Mouse (Mus musculus): ENCODE measurements around the gene Cmss1.
"Not testable (repeated sequence)": the region's sequence is repeated elsewhere in the genome, so short reads cannot be mapped to it uniquely, and the experiment has no call there.

The Cmss1 gene

DNA sequence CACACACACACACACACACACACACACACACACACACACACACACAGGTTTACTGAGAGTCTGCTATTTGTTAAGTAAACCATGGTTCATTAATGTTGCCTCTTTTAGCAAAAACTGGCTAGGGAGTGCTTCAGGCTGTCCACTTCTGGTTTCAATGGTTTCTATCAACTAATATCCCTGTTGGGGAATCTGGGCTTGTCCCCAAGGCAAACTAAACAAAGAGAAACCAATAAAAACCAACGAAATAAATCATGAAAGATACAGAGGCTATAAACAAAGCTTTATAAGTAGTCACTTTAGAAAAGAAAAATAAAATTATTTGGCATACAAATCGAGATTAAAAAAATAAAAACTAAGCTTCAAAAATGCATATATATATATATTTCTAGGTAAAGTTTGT is 214.2 kb downstream of the Cmss1 start:
- no peak for DNase-seq (ENCODE audit: low read depth, low spot score)

DNA sequence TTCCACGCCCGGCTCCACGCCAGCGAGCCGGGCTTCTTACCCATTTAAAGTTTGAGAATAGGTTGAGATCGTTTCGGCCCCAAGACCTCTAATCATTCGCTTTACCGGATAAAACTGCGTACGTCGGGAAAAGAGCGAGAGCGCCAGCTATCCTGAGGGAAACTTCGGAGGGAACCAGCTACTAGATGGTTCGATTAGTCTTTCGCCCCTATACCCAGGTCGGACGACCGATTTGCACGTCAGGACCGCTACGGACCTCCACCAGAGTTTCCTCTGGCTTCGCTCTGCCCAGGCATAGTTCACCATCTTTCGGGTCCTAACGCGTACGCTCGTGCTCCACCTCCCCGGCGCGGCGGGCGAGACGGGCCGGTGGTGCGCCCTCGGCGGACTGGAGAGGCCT is 215.5 kb downstream of the Cmss1 start:
- not testable (repeated sequence) for DNase-seq (ENCODE audit: low read depth, low spot score)

DNA sequence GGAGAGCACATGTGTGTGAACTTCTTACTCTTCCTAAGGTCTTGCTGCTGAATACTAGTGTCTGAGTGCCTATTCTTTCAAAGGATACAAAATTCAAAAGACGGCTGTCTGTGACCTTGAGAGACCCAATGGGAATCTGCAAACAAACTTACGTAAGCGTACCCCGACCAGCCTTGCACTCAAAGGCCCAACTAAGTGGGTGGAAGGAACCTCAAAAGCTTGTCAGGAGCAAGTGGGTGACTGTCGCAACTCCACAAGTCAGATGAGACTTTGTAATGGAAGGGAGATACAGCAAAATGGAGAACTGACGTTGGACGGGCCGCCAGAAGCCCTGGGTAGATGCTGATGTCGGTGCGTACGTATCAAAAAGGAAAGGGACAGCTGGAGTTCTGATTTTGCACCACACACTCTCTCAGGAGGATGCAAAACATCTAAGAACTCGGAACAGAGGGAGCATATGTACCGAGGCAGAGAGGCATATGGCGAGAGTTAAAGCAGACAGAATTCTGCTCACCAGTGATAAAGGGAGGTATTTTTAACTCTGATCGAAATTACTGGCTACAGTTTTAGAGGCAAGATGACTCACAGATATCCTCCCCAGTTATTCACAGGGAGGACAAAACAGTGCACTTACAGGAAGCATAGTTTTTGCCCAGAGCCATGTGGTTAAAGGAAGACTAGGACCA is 217.0 kb downstream of the Cmss1 start:
- DNase-seq (ENCODE audit: low read depth, low spot score), result no peak

DNA sequence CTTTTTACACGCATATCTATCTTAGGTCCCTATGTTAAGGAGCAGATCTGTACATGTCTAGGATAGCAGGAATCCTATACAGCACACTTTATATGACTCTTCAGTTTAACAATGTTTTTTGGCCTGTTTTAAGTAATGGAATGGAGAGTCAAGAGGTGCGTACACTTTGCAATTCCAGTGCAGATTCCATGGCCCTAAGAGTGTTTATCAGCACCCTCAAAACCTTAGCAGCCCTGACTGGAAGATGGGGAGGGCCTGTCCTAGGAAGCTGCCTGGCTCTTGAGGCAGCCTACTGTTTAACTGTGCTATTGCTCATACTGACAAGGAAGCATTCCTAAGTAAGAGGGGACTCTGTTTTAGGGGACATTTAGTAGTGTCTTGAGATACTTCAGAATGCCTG is 222.4 kb downstream of the Cmss1 start:
- no peak for DNase-seq (ENCODE audit: low read depth, low spot score)

DNA sequence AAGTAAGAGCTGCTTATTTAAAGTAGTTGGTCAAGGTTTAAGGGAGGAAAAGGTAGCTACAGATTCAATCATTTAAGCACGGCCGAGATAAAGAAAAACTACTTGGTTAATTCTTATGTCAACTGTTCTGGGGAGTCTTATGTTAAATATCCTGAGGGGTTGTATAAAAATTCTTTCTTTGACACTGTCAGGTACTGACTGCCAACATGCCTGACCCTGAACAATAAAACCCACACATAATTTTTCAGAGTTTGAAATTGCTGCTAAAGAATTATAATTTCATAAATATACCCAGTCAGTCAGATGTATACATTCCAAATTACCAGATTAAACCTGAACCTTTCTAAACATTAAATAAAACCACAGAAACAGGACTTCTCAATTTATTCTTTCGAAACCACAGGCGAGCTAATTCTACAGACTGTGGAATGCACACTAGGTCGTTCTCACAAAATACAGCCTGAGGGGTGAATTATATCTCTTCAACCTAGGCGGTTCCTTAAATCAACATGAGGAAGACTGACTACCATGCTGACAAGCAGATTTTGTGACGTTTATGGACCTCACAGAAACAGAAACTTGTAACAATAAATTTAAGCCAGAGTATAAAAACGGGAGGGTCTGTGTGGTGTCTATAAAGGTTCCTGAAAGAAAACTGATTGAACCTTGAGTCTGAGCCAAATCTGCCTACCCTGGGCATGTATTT is 223.2 kb downstream of the Cmss1 start:
- no peak for DNase-seq (ENCODE audit: low read depth, low spot score)

DNA sequence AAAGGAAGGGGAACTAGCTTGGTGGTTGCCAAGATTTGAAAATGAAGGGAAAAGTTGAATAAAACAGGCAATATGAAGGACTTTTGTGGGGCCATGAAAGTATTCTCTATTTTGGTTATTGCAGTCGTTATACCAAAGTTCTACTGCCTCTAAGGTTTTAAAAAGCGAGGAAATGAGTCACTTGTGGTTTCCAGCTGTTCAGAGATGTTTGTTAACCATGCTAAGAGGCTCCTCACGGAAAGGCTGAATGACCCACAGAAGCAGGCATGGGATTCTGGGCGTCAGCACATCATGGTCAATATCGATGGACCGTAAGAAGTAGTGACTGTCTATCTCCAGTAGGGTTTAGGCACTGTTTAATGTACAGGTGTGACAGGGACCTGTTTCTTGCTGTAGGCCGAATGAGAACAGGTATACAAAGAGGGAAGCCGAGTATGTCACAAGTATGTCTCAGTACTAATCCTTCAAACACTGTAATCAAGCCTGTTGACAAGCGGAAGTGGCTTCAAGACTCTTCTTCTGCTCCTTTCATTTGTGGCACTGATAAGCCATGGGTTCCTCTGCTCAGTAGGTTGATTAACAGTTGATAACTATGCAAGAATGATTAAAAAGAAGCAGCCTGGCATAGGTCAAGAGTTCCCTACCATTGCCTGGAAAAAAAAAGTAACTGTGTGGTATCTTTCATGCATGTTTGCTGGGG is 227.9 kb downstream of the Cmss1 start:
- no peak for DNase-seq (ENCODE audit: low read depth, low spot score)

DNA sequence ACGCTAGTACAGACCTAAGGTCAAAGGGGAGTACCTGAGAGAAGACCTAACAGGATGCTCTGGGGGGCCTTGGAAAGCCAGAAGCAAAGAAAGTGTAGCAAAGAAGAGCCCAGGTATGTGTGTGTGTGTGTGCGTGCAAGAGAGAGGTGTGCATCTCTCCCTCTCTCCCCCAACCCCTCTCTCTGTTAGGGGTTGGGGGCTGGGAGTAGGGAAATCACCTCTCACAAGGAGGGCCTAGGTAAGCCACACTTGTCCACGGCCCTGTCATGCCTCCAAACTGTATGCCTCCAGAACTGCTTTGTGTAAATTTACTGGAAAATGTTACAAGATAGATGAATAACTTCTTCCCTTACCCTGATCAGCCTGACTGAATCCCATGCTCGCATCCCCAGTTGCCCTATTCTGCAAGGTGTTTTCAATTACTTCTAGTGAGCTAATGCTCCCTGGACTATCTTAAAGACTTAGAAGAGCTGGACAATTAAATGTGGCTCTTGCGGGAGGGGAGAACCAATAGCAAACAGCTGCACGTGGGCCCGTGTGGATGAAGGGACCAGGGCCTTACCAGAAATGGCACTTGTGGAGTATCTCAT is 231.3 kb downstream of the Cmss1 start:
- DNase-seq (ENCODE audit: low read depth, low spot score), result no peak

DNA sequence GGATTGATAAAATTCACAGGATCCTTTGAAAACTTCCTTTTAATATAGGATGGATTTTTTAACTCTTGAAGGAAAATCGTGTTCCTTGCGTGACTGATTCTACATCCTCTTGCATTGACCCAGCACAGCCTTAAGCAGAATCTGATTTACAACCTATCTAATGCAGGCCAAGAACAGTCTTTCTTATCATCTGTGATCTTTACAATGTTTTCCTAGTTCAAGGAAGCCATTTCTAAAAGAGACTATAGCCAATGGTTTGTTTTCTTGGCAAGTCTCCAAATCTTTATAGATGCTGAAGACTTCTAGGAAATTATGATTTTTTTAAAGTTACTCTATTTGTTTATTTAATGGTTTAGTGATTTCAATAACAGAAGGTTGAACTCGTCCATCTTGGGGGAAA is 234.5 kb downstream of the Cmss1 start:
- no peak for DNase-seq (ENCODE audit: low read depth, low spot score)

DNA sequence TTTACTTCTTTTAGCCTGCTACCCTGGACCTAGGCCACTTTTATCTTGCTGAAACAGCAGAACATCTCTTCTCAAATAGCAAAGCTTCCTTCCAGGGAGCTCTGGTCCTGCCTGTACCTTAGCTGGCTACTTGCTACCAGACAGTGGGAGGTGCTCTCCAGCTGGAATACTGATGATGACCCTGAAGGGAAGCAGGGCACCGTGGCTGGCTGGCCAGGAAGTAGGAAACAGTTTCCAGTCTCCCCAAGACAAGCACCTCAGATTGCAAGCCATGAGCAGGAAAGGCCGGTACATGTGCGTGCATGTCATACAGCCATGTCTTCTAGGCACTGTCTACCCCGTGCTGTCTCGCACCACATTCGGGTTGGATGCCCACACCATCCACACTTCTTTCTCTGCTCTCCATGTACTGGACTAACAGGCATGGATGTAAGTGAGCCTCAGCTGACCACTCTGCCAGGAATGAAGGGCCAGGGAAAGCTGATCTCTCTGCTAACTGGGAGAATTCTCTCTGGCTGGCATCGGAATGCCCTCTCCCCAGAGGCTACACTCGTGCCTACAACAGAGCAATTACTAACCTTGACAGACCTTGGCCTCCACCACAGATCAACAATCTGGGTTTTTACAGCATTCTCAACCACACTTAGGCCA is 236.7 kb downstream of the Cmss1 start:
- no peak for DNase-seq (ENCODE audit: low read depth, low spot score)

DNA sequence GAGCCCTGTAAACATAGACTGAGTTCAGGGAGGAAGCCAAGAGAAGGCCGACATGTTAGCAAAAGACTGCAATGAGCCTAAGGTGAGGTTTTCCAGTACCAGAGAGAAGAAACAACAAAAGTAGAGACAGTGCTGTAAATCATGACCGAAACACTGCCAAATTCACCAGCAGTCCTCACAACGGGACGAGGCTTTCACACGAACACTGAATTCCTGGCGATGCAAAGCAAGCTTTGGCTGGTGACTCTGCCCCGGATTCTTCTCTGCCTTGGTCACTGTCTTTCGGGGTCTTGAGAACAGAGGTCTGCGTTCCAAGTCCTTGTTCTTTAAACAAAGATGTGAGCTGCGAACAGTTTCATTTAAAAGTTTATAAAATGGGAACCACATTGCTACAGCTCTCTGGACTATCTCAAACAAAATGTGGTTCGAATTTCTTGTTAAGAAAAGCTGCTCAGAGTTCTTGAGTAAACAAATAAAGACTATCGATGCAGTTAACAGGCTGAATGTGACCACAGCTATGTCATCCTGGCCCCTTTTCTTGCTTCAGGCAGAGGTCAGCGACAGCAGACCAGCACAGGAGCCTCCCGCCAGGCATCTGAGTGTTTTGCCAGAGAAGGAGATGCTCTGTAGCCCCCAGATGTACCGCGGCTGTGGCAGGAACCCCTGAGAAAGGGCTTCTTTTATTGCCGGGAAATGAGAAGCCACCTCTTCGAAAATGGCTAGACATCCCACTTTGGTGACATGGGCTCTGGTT is 239.5 kb downstream of the Cmss1 start:
- peak; percentile 52 for DNase-seq (ENCODE audit: low read depth, low spot score)

DNA sequence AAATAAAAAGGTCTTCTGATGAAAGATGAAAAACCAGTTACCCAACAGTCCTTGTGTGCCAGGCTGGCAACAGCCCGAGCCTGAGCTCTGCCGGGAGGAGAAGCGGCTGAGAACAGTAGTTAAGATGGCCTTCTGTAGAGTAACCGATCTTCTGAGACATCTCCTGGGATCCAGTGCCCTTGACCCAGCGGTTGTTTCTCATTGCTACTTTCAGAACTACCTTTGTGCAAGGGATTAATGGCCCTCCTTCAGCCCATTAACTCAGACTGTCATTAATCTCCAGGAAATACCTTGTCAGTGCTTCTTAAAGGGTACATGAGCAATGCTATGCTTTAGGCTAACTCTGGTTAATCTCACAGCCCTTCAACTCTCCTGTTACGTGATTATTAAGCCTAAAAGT is 240.5 kb downstream of the Cmss1 start:
- peak; percentile 84 for DNase-seq (ENCODE audit: low read depth, low spot score)

DNA sequence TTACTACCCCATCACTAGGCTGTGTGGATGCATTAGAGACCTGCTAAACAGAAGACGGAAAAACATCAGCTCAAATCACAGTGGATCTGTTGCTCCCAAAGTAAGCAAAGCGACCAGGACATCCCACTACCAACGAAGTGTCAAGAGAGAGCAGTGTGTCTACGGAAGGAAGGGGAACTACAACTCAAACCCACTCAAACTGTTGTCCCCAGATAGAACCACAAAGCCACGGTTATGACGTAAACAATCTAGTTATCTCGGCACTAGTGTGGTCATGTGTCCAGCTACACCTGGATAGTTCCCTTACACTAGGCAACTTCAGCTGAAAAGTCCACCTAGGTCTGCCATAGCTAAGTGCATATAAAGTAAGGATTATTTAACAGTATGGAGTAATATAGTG is 242.2 kb downstream of the Cmss1 start:
- no peak for DNase-seq (ENCODE audit: low read depth, low spot score)

DNA sequence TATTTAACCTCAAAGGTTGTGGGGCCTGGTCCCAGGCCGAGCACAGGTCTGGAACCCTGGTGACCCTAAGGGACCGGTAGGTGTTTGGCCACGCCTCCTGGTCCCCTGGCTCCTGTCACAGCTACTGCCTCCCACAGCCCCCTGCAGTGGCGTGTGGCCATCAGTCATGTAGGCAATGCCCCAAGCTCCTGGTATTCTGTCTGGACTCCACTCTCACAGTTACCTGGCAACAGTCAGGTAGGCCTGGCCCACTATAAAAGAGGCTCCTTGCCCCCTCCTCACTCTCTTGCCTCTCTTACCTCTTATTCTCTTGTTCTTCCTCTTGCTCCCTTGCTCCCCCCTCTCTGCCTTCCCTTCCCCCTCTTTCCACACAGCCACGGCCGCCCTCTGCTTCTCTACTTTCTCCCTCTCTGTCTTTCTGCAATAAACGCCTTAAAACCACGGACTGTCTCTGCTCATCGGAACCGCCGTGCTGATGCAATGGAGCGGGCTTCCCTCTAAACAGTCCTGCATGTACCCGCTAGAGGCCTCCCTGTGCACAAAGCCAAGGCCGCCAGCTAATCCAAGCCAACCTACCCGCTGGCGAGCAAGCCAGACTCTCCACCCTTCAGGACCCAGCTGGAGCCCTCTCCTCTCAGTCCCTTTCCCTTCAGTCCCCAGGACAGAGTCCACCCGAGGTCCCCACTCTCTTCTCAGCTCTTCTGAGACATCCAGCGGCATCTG is 243.8 kb downstream of the Cmss1 start:
- DNase-seq (ENCODE audit: low read depth, low spot score), result no peak

DNA sequence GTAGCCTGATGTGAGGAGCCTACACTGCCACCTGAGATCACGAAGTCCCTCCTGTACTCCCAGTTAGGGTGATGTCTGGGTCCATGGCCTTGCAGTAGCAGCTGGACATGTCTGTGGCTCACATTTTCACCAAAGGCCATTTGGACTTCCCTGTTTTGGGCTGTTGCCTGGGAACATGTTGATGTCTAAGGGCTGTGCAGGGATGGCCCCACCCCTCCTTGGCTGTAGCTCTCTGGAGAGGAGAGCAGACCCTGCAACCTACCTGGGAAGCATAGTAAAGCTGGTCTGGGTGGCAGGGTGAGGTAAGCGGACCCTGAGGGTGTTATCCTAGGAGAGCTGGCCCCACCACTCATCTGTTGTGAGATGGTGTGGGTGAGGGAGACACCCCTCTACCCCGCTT is 245.9 kb downstream of the Cmss1 start:
- no peak for DNase-seq (ENCODE audit: low read depth, low spot score)

DNA sequence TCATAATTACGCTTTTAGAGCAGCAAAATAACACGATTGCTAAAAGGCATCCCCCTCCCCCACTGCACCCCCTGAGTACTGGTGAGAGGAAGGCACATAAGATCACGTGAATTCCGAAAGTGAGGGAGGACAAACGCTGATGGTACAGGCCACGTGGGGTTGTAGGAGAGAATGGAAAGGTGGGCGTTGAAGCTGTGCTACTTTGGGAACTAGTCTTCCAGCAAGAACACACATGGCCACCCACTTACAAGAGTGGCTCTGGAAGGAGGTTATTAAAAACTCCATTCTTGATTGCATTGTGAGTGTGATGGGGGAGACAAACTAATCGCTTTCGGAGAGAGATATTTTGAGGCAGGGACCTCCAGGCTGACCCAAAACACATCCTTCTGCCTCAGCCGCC is 247.4 kb downstream of the Cmss1 start:
- DNase-seq (ENCODE audit: low read depth, low spot score), result no peak

DNA sequence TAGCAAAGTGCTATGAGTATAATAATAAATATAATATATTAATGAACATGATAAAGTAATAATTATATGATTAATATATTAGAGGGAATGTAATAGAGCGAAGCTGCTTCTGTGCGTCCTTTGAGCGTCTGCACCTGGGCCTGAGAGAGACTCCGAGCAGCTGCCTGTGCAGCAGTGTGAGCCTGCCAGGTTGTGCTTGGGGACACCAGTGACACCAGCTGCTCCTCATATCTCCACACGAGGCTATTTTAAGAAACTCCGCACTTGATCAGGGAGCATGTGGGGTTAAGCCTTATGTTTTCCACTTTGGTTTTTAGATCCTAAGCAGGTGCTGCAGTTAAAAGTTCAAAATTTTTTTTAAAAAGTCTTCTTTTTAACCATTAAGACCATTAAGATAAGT is 249.7 kb downstream of the Cmss1 start:
- no peak for DNase-seq (ENCODE audit: low read depth, low spot score)

DNA sequence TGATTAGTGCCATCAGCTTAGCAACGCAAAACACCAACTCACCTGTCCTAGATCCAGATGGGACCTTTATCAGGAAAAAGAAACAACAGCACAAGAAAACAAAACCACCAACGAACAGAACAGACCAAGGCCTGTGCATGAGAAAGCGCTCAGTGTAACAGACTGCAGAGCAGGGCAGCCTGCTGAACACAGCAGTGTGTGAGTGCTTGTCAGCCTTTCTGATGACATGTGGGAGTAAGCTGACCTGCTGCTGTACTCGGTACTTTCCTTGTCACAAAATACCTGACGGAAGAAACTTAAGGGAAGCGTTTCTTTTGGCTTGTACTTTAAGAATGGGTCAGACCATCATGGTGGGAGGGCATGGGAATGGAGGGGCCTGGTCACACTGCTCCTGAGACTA is 250.2 kb downstream of the Cmss1 start:
- no peak for DNase-seq (ENCODE audit: low read depth, low spot score)

DNA sequence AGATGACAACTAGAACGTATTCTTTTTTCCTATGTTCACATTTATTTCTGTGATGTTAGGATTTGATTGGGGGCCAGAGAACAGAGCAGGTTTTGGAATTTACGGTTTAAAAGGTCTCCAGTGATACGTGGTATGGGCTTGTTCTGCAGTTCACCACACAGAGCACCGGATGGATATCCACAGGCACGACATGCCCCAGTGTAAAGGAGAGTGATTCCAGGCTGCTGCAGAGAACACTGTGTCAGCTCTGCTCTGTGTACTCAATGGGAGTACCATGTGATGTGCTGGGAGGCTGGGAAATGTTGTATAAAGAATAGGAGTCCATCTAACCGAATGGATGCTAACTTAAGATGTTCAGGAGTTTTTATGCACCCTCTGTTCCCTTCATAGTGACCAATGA is 252.7 kb downstream of the Cmss1 start:
- no peak for DNase-seq (ENCODE audit: low read depth, low spot score)

DNA sequence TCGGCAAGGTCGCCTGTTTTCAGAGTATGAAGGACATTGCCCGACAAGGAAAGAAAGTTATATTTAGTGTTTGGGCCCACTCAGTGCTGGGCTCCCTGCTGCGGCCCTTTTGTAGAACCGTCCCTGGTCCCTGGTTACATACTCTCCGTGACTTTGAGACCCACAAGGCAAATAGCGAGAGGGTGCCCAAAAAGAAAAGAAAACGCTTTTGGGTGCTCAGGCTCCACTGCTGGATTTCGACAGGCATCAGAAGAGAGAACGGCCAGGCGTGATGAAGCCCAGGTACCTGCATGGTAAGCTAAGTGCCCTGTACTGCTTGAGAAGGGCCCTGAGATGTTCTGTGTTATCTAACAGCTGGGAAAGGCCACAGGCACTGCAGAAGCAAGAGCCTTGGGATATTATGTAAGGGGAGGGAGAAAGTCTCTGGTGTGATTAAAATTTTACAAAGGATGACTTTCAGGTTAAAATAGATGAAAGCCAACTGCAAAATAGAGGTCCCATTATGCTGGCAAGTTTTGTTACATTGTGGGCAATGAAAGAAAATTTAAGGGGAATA is 253.4 kb downstream of the Cmss1 start:
- DNase-seq (ENCODE audit: low read depth, low spot score), result no peak

DNA sequence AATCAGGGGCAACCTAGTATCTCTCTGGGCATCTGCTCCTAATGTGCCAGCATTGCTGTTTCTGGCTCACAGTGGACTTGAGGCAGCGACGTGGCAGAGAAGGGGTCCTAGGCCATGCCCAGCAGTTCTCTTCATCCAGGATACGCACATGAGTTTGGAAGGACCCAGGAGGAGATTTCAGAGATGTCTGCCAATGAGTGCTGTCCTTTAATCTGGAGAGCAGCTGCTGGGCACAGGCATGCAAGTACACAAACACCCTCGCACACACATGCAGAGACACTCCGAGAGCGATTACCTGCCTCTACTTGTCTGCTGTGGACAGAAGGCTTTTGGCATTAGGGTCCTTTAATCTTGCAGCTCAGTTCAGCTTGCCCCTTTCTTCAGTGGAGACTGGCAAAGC is 253.9 kb downstream of the Cmss1 start, which contains the start of gene Filip1l:
Filip1l (plus strand) TSS at position 343 of the 400 bp plus-strand sequence.
- no peak for DNase-seq (ENCODE audit: low read depth, low spot score)

All from mesoderm, embryonic 11.5 days (tissue).